Mouse (Mus musculus): ENCODE results near the gene Vmn2r-ps130. TPM values are rescaled to one million over a fixed set of nuclear protein-coding genes. Genes with fewer than 3 reads are reported as not detected.
"Not testable (repeated sequence)": the region's sequence is repeated elsewhere in the genome, so short reads cannot be mapped to it uniquely, and the experiment has no call there.

Vmn2r-ps130 gene
- polyA plus RNA-seq (2014; fragmentation: Nextera tagmentation; extraction: Ambion mirVana) = not detected in 2 replicates

GRCm38 (mm10) chr17:23060866-23061265, at the start of gene Vmn2r-ps130:
Vmn2r-ps130 (plus strand) TSS chr17:23061166.
- not testable (repeated sequence) for H3K4me3 ChIP-seq (ENCODE audit: control insufficient read depth in 1 of 2, insufficient read depth in 1 of 2, low read depth in 1 of 2, low read length in 2 of 2); H3K36me3 ChIP-seq (ENCODE audit: control insufficient read depth, insufficient read depth, low read length); H3K27me3 ChIP-seq (ENCODE audit: control insufficient read depth, insufficient read depth, low read length); H3K4me2 ChIP-seq (ENCODE audit: low read length); ATAC-seq (ENCODE audit: insufficient number of reproducible peaks, insufficient read depth, low FRiP score, low read depth); H3K4me1 ChIP-seq (ENCODE audit: control insufficient read depth in 2 of 2, insufficient read depth in 2 of 2, low read length in 2 of 2); H3K9ac ChIP-seq (ENCODE audit: low read length); H3K27ac ChIP-seq (replicated peaks in 1 of 2; ENCODE audit: control insufficient read depth in 1 of 2, insufficient read depth in 1 of 2, low read depth in 2 of 2, low read length in 2 of 2); H3K9me3 ChIP-seq (ENCODE audit: control insufficient read depth, low read length)
- no CpG with 5 or more reads among the region's 1 CpGs for WGBS

Other genes starting within 250 kb of the Vmn2r-ps130 start
- 18.7 and 19.1 TPM in 2 replicates for gene Zfp945, start 194.0 kb upstream of the Vmn2r-ps130 start, polyA plus RNA-seq (2014; fragmentation: Nextera tagmentation; extraction: Ambion mirVana)
- not detected in 2 replicates for gene Vmn2r113, start 118.2 kb upstream of the Vmn2r-ps130 start, polyA plus RNA-seq (2014; fragmentation: Nextera tagmentation; extraction: Ambion mirVana)
- 9.5 and 10.2 TPM in 2 replicates for gene Zfp40, start 132.1 kb downstream of the Vmn2r-ps130 start, polyA plus RNA-seq (2014; fragmentation: Nextera tagmentation; extraction: Ambion mirVana)